Mouse (Mus musculus): ENCODE measurements at regions not wholly inside any gene's neighbourhood (a gene's known extent, or its start where the extent isn't known, plus 50 kb on each side); places are given as distances from the start of the nearest gene placed in this dataset.

DNA sequence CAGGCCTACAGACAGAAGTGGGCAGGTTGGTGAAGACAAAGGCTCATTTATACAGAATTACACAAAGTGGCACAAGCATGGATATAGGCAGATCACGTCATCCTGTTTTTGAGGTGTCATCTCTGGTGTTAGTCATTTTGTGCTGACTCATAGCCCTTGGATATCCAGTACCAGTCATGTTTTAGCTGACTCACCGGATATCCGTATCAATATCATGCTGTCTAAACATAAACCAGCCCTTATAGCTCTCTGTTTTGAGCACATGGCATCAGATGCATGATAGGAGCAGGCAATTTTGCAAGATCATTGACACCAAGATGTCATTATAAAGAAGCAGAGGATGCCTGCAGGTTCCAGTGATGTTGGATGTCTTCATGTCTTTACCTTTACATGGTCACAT is 97.5 kb upstream of the Mki67 start:
- TF ChIP-seq POLR2A (IDR thresholded peaks at IDR 0.05; ENCODE audit: insufficient read depth, low read depth, low read length) (no peak), CTCF (IDR thresholded peaks at IDR 0.05) (no peak)
